Mouse (Mus musculus) heart, postnatal 0 days (tissue): ENCODE measurements around the gene Zfp710.

Source experiments
- CTCF ChIP-seq: IDR thresholded peaks from 2 replicates; pipeline ENCODE4 v1.5.1; 2016; ENCODE audit warnings: antibody characterized with exemption, control low read depth, low read depth
- EP300 ChIP-seq: IDR thresholded peaks from 2 replicates; pipeline ENCODE4 v1.6.1; 2016; ENCODE audit warnings: antibody characterized with exemption, low read depth

DNA sequence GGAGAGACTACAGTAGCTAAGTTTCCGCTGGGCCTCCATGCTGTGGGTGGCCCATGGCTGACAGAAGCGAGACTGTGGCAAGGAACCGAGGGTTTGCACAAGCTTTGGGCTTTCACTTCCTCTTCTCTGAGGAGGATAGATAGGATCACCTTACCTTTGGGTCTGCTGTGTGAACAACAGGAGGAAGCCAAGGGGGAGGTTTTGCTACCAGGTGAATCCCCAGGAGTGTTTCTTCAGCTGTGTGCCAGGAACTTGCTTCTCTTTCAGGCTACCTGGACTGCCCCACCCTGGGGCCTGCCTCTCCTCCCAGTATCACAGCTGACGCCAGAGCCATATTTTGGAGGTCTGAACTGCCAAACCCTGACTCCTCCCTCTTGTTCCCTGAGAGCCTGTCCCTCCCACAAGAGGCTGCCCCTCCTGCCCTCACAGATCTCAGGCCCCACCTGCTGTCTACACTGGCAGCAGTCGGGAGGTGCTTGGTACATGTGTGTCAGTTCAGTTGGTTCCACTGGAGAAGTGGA is 50.4 kb downstream of the Zfp710 start:
- TF ChIP-seq CTCF: peak; percentile 28
- TF ChIP-seq EP300: no peak
